Comparison of ENCODE assay signal across 8 mouse cellular contexts in genomic region chr1:153750054-153750453, GRCm38 (mm10). TPM values are rescaled to one million over a fixed set of nuclear protein-coding genes. Genes with fewer than 3 reads are reported as not detected.
DNase-seq lines count a peak whose midpoint lies in the region; ATAC-seq lines count a peak whose summit lies in the region.

No protein-coding gene starts in this region.

- H3K27ac ChIP-seq in heart, embryonic 15.5 days = peak overlapping the region; percentile 88
- 0 out of 2 replicates have a peak overlapping the region, but pooled peaks have one; percentile 11 for H3K27ac ChIP-seq in embryonic facial prominence, embryonic 13.5 days
- H3K27ac ChIP-seq in limb, embryonic 10.5 days = peak overlapping the region; percentile 93

- peak overlapping the region; percentile 50 for H3K4me3 ChIP-seq in heart, embryonic 15.5 days
- peak overlapping the region; percentile 47 for H3K4me3 ChIP-seq in embryonic facial prominence, embryonic 13.5 days
- peak overlapping the region; percentile 51; the same call in 1 of the 2 replicates for H3K4me3 ChIP-seq in limb, embryonic 10.5 days

- H3K9me3 ChIP-seq in heart, embryonic 15.5 days (replicated peaks) = no peaks in the 10 kb centered on the region
- no peaks in the 10 kb centered on the region for H3K9me3 ChIP-seq in embryonic facial prominence, embryonic 13.5 days
- H3K9me3 ChIP-seq in limb, embryonic 10.5 days (replicated peaks) = no peaks in the 10 kb centered on the region

- no peak for DNase-seq in heart, adult 11 months
- no peak for DNase-seq in limb, embryonic 10.5 days (ENCODE audit: low spot score)
- peak; percentile 24 for DNase-seq in naive thymus-derived CD4-positive, alpha-beta T cell, adult 2 months (ENCODE audit: low read depth)
- DNase-seq in left cerebral cortex, postnatal 36 days (ENCODE audit: low spot score in 2 of 2) = no peak
- DNase-seq in layer of hippocampus, adult 9-11 months = no peak

- 55% methylated on average over 6 of the region's 6 CpGs for WGBS in heart, embryonic 15.5 days
- 38% methylated on average over 6 of the region's 6 CpGs for WGBS in embryonic facial prominence, embryonic 13.5 days
- WGBS in limb, embryonic 10.5 days = 66% methylated on average over 6 of the region's 6 CpGs

- peaks cover 44% of the 10 kb centered on the region for H3K4me1 ChIP-seq in heart, embryonic 15.5 days (replicated peaks)
- H3K4me1 ChIP-seq in embryonic facial prominence, embryonic 13.5 days = peaks cover 28% of the 10 kb centered on the region
- H3K4me1 ChIP-seq in limb, embryonic 10.5 days = peaks cover 22% of the 10 kb centered on the region

- intact Hi-C loops in left cerebral cortex, postnatal 36 days (cut with DNase I) = loop anchor here (5.0 kb wide), 1 partner anchor 57 kb away; no protein-coding TSS in a partner anchor

- H3K4me2 ChIP-seq in heart, embryonic 15.5 days = peak overlapping the region; percentile 66
- H3K4me2 ChIP-seq in embryonic facial prominence, embryonic 13.5 days = peak overlapping the region; percentile 63

- H3K27me3 ChIP-seq in heart, embryonic 15.5 days = no peaks in the 10 kb centered on the region
- no peaks in the 10 kb centered on the region for H3K27me3 ChIP-seq in embryonic facial prominence, embryonic 13.5 days
- 0 out of 2 replicates have a peak, but pooled peaks cover 6% of the 10 kb centered on the region for H3K27me3 ChIP-seq in limb, embryonic 10.5 days (ENCODE audit: low read depth, poor library complexity, severe bottlenecking)

- H3K9ac ChIP-seq in heart, embryonic 15.5 days = peak overlapping the region; percentile 57
- peak overlapping the region; percentile 72 for H3K9ac ChIP-seq in embryonic facial prominence, embryonic 13.5 days

- no peaks in the 10 kb centered on the region for H3K36me3 ChIP-seq in heart, embryonic 15.5 days
- H3K36me3 ChIP-seq in embryonic facial prominence, embryonic 13.5 days = peaks cover 5% of the 10 kb centered on the region; the same call in 1 of the 2 replicates
- H3K36me3 ChIP-seq in limb, embryonic 10.5 days = no peaks in the 10 kb centered on the region

- ATAC-seq in heart, embryonic 15.5 days (replicated peaks; ENCODE audit: insufficient number of reproducible peaks, insufficient read depth, low FRiP score, low read depth) = no peak
- ATAC-seq in embryonic facial prominence, embryonic 13.5 days (ENCODE audit: insufficient number of reproducible peaks, insufficient read depth, low FRiP score, low TSS enrichment, low read depth) = no peak
- ATAC-seq in activated CD4-positive, CD25-positive, alpha-beta regulatory T cell, adult 4 months = no peak

RNA-seq across cellular contexts. Expression of gene Rnasel, which starts 0.8 kb away (rescaled TPM):
- 23.4 and 24.3 TPM in 2 replicates for polyA plus RNA-seq in heart, embryonic 15.5 days (2015; fragmentation: Nextera tagmentation; extraction: Ambion mirVana)
- polyA plus RNA-seq in embryonic facial prominence, embryonic 13.5 days (2015; fragmentation: Nextera tagmentation; extraction: Ambion mirVana) = 16.2 and 16.7 TPM in 2 replicates
- polyA plus RNA-seq in limb, embryonic 10.5 days (2016; fragmentation: Nextera tagmentation; extraction: Ambion mirVana) = 4.0 and 8.2 TPM in 2 replicates
- 10 to 100 TPM; 38.6 to 49.7 TPM for polyA plus RNA-seq in activated CD4-positive, CD25-positive, alpha-beta regulatory T cell, adult 4 months (2017; shearing (Covaris generic))
- 10 to 100 TPM; 10.1 to 10.6 TPM for total RNA-seq in left cerebral cortex, postnatal 36 days (2021)

RNA-seq across cellular contexts. Expression of gene Rgs16, which starts 9.9 kb away (rescaled TPM):
- 5.9 and 6.4 TPM in 2 replicates for polyA plus RNA-seq in heart, embryonic 15.5 days (2015; fragmentation: Nextera tagmentation; extraction: Ambion mirVana)
- 9.2 and 9.6 TPM in 2 replicates for polyA plus RNA-seq in embryonic facial prominence, embryonic 13.5 days (2015; fragmentation: Nextera tagmentation; extraction: Ambion mirVana)
- polyA plus RNA-seq in limb, embryonic 10.5 days (2016; fragmentation: Nextera tagmentation; extraction: Ambion mirVana) = 3.1 and 6.0 TPM in 2 replicates
- 10 to 100 TPM in 1 of 2 experiments, 1 to 10 TPM in 1; 5.6 to 27.5 TPM for polyA plus RNA-seq in activated CD4-positive, CD25-positive, alpha-beta regulatory T cell, adult 4 months (2017; shearing (Covaris generic))
- 1 to 10 TPM; 8.4 to 9.5 TPM for total RNA-seq in left cerebral cortex, postnatal 36 days (2021)

Comparison
In these comparisons a context has a peak if more than half of its experiments do, and no peak if none do; other contexts are left out.
1. H3K27ac ChIP-seq: peak in every context shown above with its lines; median percentile 93 in limb, embryonic 10.5 days; 88 in heart, embryonic 15.5 days; 11 in embryonic facial prominence, embryonic 13.5 days.